Mouse (Mus musculus) lung, postnatal 0 days (tissue): ENCODE data around the gene Ipo9. TPM values are rescaled to one million over a fixed set of nuclear protein-coding genes. Genes with fewer than 3 reads are reported as not detected.
A peak's percentile ranks its signal among the peaks of the same experiment; 100 is the strongest.

Source experiments
- ATAC-seq: fragments of 200-750 bp; cut with Nextera tagmentation; 2 replicates; pipeline ENCODE4 v1.8.0; 2017; ENCODE audit warnings: moderate library complexity
- DNase-seq: peaks from one replicate; pipeline ENCODE4 v3.0.0-alpha.2; 2016; ENCODE audit warnings: low spot score
- H3K27ac ChIP-seq: fragments of 300-500 bp; sonication (generic); 2 replicates; pipeline ENCODE4 v1.5.1; 2014; ENCODE audit warnings: antibody characterized with exemption, mild to moderate bottlenecking, low read length, mixed read lengths
- H3K27me3 ChIP-seq: fragments of 300-500 bp; sonication (generic); replicated peaks from 2 replicates; pipeline ENCODE4 v1.6.1; 2014; ENCODE audit warnings: low read length, mixed read lengths; ENCODE audit not compliant: insufficient read depth
- H3K36me3 ChIP-seq: fragments of 300-500 bp; sonication (generic); 2 replicates; pipeline ENCODE4 v1.6.1; 2014; ENCODE audit warnings: low read length, mixed read lengths; ENCODE audit not compliant: insufficient read depth
- H3K4me1 ChIP-seq: fragments of 300-500 bp; sonication (generic); 2 replicates; pipeline ENCODE4 v1.6.1; 2014; ENCODE audit warnings: antibody characterized with exemption, low read depth, low read length, mixed read lengths; ENCODE audit not compliant: insufficient read depth
- H3K4me2 ChIP-seq: fragments of 300-500 bp; sonication (generic); replicated peaks from 2 replicates; pipeline ENCODE4 v1.6.1; 2014; ENCODE audit warnings: low read depth, mild to moderate bottlenecking, low read length, moderate library complexity, mixed read lengths
- H3K4me3 ChIP-seq: fragments of 300-500 bp; sonication (generic); 2 replicates; pipeline ENCODE4 v1.5.1; 2014; ENCODE audit warnings: low read depth, low read length
- H3K9ac ChIP-seq: fragments of 300-500 bp; sonication (generic); replicated peaks from 2 replicates; pipeline ENCODE4 v1.6.1; 2014; ENCODE audit warnings: low read depth, mild to moderate bottlenecking
- H3K9me3 ChIP-seq: fragments of 300-500 bp; sonication (generic); 2 replicates; pipeline ENCODE4 v1.6.1; 2016; ENCODE audit warnings: low read length, mixed read lengths
- CTCF ChIP-seq: IDR thresholded peaks from 2 replicates; pipeline ENCODE4 v1.5.1; 2016; ENCODE audit warnings: antibody characterized with exemption, mild to moderate bottlenecking
- EP300 ChIP-seq: IDR thresholded peaks from 2 replicates; pipeline ENCODE4 v1.6.1; 2016; ENCODE audit warnings: antibody characterized with exemption, mild to moderate bottlenecking, control low read depth
- WGBS: fragments of 180-500 bp; shearing (Covaris S2); extraction: QIAGEN DNeasy Blood & Tissue Kit; methylation state at CpG from one replicate; pipeline ENCODE4 v1.1.7; 2014; 5-methylcytosine and 5-hydroxymethylcytosine counted together
- polyA plus RNA-seq: library from polyadenylated mRNA; unstranded; fragments of >200 nt; fragmentation: Nextera tagmentation; extraction: Ambion mirVana; gene quantifications from 2 replicates; pipeline ENCODE4 v1.2.1, GENCODE M21; 2015

Ipo9 gene
- polyA plus RNA-seq, 1 experiment from 2014 or later: 26.1 TPM

GRCm38 (mm10) chr1:135467462-135467861, 37.2 kb upstream of the Ipo9 start:
- 91% methylated on average over 5 of the region's 5 CpGs for WGBS
- H3K9ac ChIP-seq: no peak overlapping the region
- DNase-seq (no peak), ATAC-seq (no peak)
- no peak overlapping the region for H3K4me3 ChIP-seq
- no peaks in the 10 kb centered on the region for H3K9me3 ChIP-seq
- no peak for TF ChIP-seq CTCF
- TF ChIP-seq EP300: no peak
- H3K4me1 ChIP-seq: 0 out of 2 replicates have a peak, but pooled peaks cover 4% of the 10 kb centered on the region
- H3K27ac ChIP-seq: no peak overlapping the region
- no peaks in the 10 kb centered on the region for H3K27me3 ChIP-seq
- no peak overlapping the region for H3K4me2 ChIP-seq
- H3K36me3 ChIP-seq: no peaks in the 10 kb centered on the region

- Histone ChIP-seq H3K4me3 (no peak overlapping the region), H3K27ac (no peak overlapping the region), H3K9me3 (no peaks in the 10 kb centered on the region), H3K9ac (no peak overlapping the region), H3K4me1 (peaks cover 4% of the 10 kb centered on the region; the same call in 1 of the 2 replicates), H3K4me2 (no peak overlapping the region), H3K36me3 (no peaks in the 10 kb centered on the region), H3K27me3 (no peaks in the 10 kb centered on the region)
- WGBS: 57% methylated on average over 3 of the region's 3 CpGs
- TF ChIP-seq EP300 (no peak), CTCF (no peak)
- peak; percentile 45 for ATAC-seq
- peak; percentile 18 for DNase-seq
These were observed 36.6 kb upstream of the Ipo9 start for GRCm38 (mm10) chr1:135466935-135467334.

GRCm38 (mm10) chr1:135465734-135466133, 35.4 kb upstream of the Ipo9 start:
- H3K36me3 ChIP-seq: no peaks in the 10 kb centered on the region
- WGBS: 92% methylated on average over 18 of the region's 19 CpGs
- ATAC-seq (no peak), DNase-seq (no peak)
- H3K4me2 ChIP-seq: no peak overlapping the region
- H3K27me3 ChIP-seq: no peaks in the 10 kb centered on the region
- H3K4me1 ChIP-seq: peaks cover 4% of the 10 kb centered on the region; the same call in 1 of the 2 replicates
- no peak overlapping the region for H3K9ac ChIP-seq
- TF ChIP-seq EP300 (no peak), CTCF (no peak)
- H3K9me3 ChIP-seq: no peaks in the 10 kb centered on the region
- no peak overlapping the region for H3K4me3 ChIP-seq
- H3K27ac ChIP-seq: no peak overlapping the region

DNA sequence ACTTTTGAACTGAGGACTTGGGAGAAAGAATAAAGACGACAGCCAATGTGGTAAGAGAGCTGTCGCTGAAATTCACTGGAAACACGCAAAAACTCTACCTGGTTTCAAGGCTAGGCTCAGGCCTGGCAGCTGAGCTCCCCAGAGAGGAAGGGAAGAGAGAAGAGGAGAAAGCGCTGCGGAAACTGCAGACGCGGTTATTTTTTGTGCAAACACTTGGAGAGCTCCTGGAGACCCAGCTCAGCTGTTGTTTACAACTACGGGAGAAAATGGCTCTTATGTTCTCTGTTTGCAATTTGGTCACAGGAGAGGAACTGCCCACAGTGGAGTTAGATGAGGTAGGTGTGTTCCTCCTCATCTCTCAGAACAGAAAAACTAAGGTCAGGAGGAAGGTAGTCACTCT, 32.4 kb upstream of the Ipo9 start:
- no peak for DNase-seq
- WGBS: 29% methylated on average over 8 of the region's 8 CpGs
- Histone ChIP-seq H3K9me3 (no peaks in the 10 kb centered on the region), H3K36me3 (no peaks in the 10 kb centered on the region), H3K4me3 (no peak overlapping the region), H3K9ac (no peak overlapping the region), H3K27me3 (no peaks in the 10 kb centered on the region), H3K27ac (no peak overlapping the region), H3K4me2 (no peak overlapping the region), H3K4me1 (peaks cover 4% of the 10 kb centered on the region; the same call in 1 of the 2 replicates)
- ATAC-seq: no peak
- TF ChIP-seq EP300: no peak
- no peak for TF ChIP-seq CTCF

DNA sequence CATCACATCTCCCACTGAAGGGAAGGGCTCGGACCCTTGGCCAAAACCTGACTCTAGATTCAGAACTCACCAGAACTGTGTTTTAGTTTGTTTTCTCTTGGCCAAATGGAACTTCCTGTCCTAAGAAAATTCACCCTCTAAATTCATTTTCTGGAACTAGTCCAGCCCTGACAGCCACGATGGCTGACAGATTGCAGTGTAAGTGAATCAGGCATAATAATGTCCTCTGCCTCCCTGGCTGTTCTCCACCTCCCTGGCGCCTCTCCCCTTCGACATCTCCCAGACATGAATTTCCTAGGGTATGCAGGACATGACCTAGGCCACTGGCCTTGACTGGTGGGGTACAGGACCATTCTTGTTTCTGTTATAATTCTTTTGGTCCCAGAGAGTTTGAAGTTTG, 32.0 kb upstream of the Ipo9 start:
- Histone ChIP-seq H3K4me2 (no peak overlapping the region), H3K9ac (no peak overlapping the region), H3K9me3 (no peaks in the 10 kb centered on the region), H3K4me1 (peaks cover 4% of the 10 kb centered on the region; the same call in 1 of the 2 replicates), H3K36me3 (no peaks in the 10 kb centered on the region), H3K4me3 (no peak overlapping the region), H3K27me3 (no peaks in the 10 kb centered on the region), H3K27ac (0 out of 2 replicates have a peak overlapping the region, but pooled peaks have one; percentile 14)
- ATAC-seq (peak; percentile 25; the same call in 1 of the 2 replicates), DNase-seq (peak; percentile 60)
- 47% methylated on average over 4 of the region's 4 CpGs for WGBS
- TF ChIP-seq CTCF (no peak), EP300 (no peak)

DNA sequence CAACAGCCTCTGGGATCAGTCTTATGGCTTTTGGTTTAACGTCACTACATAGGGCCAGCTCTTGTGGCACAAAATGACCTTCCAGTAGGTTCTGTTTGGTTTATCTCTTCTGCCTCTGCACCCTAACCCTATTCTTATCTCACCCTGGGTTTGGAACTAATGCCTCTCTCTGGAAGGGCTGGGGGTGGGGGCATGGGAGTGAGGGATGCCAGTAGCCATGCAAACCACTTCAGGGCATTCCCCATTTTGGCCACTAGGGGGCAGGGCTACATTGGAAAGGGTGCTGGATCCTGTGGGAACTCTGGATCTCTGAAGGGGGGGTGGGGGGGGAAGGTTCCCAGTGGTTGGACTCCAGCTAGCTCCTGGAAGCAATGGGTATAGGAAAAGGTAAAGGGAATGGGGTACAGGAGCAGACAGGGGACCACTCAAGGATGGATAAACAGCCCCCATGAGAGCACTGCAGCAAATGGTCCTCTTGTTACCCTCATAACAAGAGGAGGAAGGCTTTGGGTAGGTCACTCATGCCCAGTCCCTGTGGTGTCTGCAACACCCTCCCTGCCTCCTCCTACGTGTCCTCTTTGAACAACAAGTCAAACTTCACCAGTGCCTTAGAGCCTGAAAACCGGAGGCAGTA, 30.9 kb upstream of the Ipo9 start:
- Histone ChIP-seq H3K4me3 (no peak overlapping the region), H3K9me3 (no peaks in the 10 kb centered on the region), H3K4me1 (peaks cover 4% of the 10 kb centered on the region; the same call in 1 of the 2 replicates), H3K27me3 (no peaks in the 10 kb centered on the region), H3K9ac (no peak overlapping the region), H3K36me3 (no peaks in the 10 kb centered on the region), H3K27ac (no peak overlapping the region), H3K4me2 (no peak overlapping the region)
- ATAC-seq (peak; percentile 64), DNase-seq (peak; percentile 62)
- TF ChIP-seq CTCF (peak; percentile 85), EP300 (no peak)
- 90% methylated on average over 3 of the region's 3 CpGs for whole genome bisulfite sequencing
